Mouse (Mus musculus) G1E (cell line): ENCODE results near the gene Ftcd.

Source experiments
- CTCF ChIP-seq: IDR thresholded peaks from 2 replicates; pipeline ENCODE4 v1.5.1; 2012; ENCODE audit warnings: low read depth, low read length, inconsistent platforms, mixed read lengths
- GATA1 ChIP-seq: IDR thresholded peaks from 2 replicates; pipeline ENCODE4 v1.6.1; 2012; ENCODE audit warnings: borderline replicate concordance, low read length, inconsistent platforms, mixed read lengths
- GATA2 ChIP-seq: IDR thresholded peaks from 2 replicates; pipeline ENCODE4 v1.6.1; 2012; ENCODE audit warnings: low read depth, low read length, inconsistent platforms, borderline replicate concordance
- TAL1 ChIP-seq: conservative IDR thresholded peaks from 2 replicates; pipeline ENCODE4 v1.6.1; 2012; ENCODE audit warnings: low read depth, low read length, inconsistent platforms, mixed read lengths

DNA sequence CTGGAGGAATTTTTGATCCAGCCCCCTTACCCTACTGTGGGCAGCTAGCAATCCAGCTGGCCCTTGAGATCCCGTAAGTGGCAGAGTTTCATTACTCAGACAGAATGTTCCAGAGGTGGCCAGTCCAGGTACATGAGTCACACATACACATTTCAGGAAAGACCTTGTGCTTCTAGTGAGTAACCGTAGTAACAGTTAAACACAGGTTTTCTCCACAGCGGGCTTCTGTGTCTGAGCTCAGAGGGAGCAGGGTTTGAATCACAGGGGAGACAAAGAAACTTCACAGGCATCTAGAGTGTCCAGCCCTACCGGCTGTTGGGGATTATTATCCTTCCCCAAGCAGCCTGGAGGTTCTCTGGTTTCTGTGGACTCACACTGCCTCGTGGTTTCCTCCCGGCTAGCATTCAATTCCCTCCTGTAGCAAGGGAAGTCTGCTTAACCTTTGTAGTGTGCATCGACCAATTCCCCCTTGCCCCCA is 58.7 kb downstream of the Ftcd start:
- TF ChIP-seq GATA2: no peak
- no peak for TF ChIP-seq CTCF
- no peak for TF ChIP-seq GATA1
- no peak for TF ChIP-seq TAL1
